Mouse (Mus musculus): ENCODE measurements around the gene Gm10778.

Gene Gm10778

GRCm38 (mm10) chr10:81648803-81649775 lies at the start of gene Gm10778:
Gene Gm10778 (plus strand): TSS chr10:81649059.
- peak; percentile 92 for DNase-seq (ENCODE audit: low read depth, low spot score)

DNA sequence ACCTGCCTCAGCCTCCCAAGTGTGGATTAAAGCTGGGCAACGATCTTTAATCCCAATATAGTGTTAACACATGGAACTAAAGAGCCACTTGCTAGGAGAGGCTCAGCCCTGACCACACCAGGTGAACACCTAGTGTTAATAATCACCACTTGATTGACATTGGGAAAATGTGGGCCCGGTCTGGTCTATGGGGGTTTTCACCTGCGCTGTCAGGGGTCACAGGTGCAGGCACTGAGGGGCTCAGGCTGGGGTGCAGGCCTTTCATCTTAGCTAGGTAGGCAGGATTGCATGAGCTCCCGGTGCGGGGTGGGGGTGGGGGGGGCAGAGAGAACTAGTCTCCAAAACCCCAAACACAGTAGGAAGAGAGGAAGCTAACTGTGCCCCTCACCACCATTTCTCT lies 49.2 kb upstream of the Gm10778 start:
- no peak for DNase-seq (ENCODE audit: low read depth, low spot score)

DNA sequence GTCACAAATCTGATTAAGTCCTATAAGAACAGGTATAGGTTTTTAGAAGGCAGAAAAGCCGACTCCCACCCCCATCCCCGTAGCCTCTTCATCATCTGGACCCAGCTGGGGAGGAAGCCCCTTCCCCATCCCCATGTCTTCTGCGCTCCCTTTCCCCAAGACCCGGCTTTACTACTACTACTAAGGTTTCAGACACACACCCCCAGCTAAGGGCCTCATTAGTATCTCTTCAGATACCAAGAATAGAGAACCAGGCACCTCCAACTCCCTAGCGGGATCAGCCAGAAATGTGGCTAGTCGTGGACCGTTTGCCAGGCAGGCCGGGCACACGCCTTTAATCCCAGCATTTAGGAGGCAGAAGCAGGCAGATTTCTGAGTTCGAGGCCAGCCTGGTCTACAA lies 48.8 kb upstream of the Gm10778 start:
- DNase-seq (ENCODE audit: low read depth, low spot score), result no peak

DNA sequence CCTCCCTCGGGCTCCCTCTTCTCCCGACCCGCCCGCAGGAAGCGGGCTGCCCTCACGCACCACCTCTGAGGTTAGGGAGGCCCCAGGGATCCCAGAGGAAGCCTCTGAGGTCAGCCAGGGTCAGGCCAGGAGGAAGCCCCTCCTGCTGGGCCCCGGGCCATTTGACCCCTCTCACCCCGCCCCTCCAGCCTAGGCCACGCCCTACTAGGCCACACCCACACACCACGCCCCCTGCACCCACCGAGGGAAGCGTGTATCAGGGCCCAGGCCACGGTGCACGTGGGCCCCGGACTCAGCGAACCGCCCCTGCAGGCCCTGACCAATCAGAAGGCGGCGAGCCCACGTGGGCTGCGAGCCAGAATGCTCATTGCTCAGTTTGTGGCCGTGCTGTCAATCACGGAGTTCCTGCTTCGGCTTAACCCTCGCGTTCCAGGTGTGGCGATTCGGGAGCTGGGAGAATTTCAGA lies 48.1 kb upstream of the Gm10778 start, which contains the start of gene Tle6:
Gene Tle6, minus strand, starts transcription at position 336 of the 466 bp plus-strand sequence.
- peak; percentile 81 for DNase-seq (ENCODE audit: low read depth, low spot score)

- no peak for DNase-seq (ENCODE audit: low read depth, low spot score)
Measured at GRCm38 (mm10) chr10:81601396-81601905, 47.4 kb upstream of the Gm10778 start.

- DNase-seq (ENCODE audit: low read depth, low spot score), result peak; percentile 17
Measured at GRCm38 (mm10) chr10:81602741-81603151, 46.1 kb upstream of the Gm10778 start.

DNA sequence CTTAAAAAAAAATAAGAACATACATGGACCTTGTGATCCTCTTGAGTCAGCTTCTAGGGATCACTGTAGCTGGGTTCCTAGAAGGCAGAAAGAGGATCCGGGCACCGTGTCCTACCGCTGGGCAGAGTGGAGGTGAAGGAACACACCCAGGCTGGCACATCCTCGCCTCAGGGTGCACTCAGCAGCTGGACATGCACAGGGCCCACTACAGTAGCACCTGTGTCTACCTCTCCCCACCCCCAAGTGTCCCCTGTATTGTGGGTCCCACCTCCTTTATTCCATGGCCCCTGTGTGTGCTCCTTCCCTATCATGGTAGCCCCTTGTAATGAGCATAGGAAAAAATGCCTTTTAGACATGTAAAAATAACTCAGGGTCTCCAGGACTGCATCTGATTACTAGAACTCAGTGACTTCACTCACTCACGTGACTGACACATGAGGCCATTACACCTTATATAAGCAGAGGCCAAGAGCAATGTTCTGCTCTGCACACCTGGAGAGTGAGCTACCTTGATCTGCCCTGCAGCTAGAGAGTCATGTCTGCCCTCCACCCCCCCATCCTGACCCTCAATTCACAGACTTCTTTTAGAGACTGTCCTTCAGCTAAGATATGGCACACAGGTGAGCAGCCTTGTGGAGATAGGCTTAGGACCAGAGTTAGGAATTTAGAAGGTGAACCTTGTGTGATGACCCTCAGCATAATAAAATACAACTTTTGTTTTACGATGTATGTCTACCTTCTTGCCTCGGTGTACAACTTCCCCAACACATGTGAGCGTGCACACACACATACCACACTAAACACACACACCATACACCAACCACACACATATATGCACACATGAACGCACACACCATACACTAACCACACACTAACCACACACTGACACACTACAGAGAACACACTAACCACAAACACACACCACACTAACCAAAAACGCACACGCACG lies 44.6 kb upstream of the Gm10778 start:
- no peak for DNase-seq (ENCODE audit: low read depth, low spot score)

- peak; percentile 78 for DNase-seq (ENCODE audit: low read depth, low spot score)
Measured at GRCm38 (mm10) chr10:81604968-81605665, 43.7 kb upstream of the Gm10778 start.

DNA sequence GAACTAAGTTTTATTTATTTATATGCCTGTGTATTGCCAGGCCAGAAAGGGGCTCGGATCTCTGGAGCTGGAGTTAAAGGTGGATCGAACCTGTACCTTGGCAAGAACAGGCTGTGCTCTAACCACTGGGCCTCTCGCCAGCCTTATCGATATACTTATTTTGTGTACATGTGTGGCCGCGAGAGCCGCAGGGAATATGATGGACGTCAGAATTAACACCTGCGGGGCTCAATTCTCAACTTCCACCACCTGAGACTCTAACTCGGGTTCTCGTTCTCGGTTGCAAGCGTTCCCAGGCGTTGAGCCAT lies 43.2 kb upstream of the Gm10778 start:
- no peak for DNase-seq (ENCODE audit: low read depth, low spot score)

DNA sequence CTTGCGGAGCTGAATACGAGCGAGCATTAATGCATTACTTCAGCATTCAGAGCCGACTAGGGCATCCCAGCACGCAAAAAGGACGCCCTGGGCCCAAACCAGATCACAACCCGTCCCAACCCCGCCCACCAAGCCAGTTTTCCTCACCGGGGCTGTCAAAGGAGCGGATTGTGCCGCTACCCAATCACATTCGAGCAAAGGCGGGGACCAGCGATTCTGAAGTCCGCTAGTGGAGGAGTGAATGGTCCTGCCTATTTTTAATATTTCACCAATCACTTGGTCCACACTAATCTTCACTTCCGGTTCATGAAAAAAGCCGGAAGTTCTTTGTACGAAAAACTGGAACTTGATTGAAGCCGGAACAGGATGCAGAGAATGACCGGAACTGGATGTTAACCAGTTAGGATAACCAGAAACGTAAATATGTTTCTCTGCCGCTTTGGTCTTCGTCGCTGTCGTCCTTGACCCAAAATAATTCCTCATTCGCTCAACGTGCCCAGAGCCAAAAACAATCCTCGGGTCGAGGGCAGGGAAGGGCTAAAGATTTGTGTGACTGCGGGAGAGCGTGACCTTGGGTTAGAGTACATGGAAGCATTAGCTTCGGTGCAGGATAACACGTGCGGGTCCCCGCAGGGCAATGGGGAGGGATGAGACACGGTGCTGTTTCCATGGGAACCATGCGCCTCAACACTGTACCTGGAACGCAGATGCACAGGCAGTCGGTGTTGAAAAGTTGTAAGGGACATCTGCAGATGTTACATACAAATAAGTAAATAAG lies 42.7 kb upstream of the Gm10778 start, which contains the start of gene BC025920:
Gene BC025920, plus strand, starts transcription at position 297 of the 778 bp plus-strand sequence.
- DNase-seq (ENCODE audit: low read depth, low spot score), result peak; percentile 94

DNA sequence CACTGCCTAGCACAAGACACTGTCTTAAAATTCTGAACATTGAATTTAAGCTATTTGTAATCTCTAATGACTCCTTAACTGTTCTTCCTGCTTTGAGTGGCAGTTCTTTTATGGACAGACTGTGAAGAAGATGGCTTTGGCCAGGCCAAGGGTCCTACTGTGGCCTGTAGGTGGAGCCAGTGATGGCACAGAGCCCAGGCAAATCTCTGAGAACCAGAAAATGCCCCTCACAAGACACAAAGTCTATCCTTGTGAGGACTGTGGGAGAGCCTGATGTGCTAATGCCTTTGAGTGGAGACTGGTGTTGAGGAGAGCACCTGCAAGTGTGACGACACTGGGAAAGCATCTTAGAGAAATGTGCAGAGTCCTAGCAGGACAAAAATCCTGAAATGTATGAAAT lies 40.6 kb upstream of the Gm10778 start:
- no peak for DNase-seq (ENCODE audit: low read depth, low spot score)

DNA sequence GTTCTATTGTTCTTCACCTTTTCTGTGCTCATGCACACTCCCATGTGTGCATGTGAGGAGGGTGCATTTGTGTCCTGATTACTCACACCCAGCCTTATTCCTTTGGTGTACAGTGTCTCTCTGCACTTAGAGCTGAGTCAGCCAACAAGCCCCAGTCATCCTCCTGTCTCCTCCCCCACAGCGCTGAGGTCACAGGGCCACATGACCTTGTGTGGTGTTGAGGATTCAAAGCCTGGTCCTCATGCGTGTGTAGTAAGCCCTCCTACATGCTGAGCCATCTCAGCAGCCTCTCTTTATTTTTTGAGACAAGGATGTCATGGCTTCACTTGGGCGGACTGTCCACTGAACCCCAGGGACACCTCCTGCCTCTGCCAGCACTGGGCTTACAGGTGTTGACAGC lies 36.1 kb upstream of the Gm10778 start:
- no peak for DNase-seq (ENCODE audit: low read depth, low spot score)

DNA sequence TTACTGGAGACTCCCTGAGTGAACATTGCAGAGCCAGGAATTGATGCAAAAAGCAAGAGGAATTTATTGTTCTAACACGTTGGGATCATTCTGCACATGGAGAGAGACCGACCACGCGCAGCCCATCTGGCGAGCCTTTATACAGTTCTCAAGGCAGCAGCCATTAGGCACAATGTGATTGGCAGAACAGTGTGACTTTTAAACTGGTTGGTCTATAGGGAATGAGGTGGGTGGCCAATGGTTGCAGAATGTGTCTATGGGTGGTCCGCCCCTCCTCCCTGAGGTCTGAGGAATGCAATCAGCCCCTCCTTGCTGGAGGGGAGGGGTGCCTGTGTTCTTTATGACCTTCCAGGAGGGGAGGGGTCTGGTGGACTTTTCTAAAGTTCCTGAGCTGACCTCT lies 33.4 kb upstream of the Gm10778 start:
- no peak for DNase-seq (ENCODE audit: low read depth, low spot score)

DNA sequence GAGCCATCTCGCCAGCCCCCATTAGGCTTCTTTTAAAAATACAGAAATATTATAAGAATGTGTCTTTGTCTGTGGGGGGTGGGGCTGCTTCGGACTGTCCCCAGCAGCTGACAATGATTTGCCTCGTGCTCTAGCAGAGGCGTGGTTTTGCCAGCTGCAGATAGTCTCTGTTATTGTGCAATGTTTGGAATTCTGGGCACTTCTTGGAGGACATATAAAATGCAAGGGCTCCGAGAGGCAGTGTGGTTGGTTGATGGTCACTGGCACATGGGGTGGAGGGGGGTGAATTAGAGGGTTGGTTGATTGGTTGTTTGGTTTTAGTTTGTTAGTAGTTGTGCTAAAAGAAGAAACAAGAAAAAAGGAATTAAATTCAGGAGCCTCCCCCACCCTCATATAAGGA lies 28.9 kb upstream of the Gm10778 start:
- no peak for DNase-seq (ENCODE audit: low read depth, low spot score)

- DNase-seq (ENCODE audit: low read depth, low spot score), result no peak
Measured at GRCm38 (mm10) chr10:81620786-81621185, 28.1 kb upstream of the Gm10778 start.

GRCm38 (mm10) chr10:81623441-81623840 lies 25.4 kb upstream of the Gm10778 start:
- no peak for DNase-seq (ENCODE audit: low read depth, low spot score)

GRCm38 (mm10) chr10:81626101-81626993 lies 22.5 kb upstream of the Gm10778 start:
- no peak for DNase-seq (ENCODE audit: low read depth, low spot score)

- DNase-seq (ENCODE audit: low read depth, low spot score), result peak; percentile 85
Measured at GRCm38 (mm10) chr10:81626994-81627835, 21.6 kb upstream of the Gm10778 start, which contains the start of gene Sirt6. Gene Sirt6 (minus strand): TSS chr10:81627797.
